Mouse (Mus musculus): ENCODE data around the gene Itih2. TPM values are rescaled to one million over a fixed set of nuclear protein-coding genes. Genes with fewer than 3 reads are reported as not detected.

The Itih2 gene
- polyA plus RNA-seq, 1 experiment from 2014 or later = 4.9 TPM

GRCm38 (mm10) chr2:10127471-10127870 is 3.7 kb downstream of the Itih2 start:
- no peaks in the 10 kb centered on the region for H3K4me1 ChIP-seq (ENCODE audit: control insufficient read depth, insufficient read depth, low read depth, low read length)
- no peak overlapping the region for H3K9ac ChIP-seq (ENCODE audit: low read depth, low read length)
- H3K4me2 ChIP-seq (ENCODE audit: low read length) = no peak overlapping the region
- no peak overlapping the region for H3K27ac ChIP-seq (ENCODE audit: low read depth, low read length)
- no peak overlapping the region for H3K4me3 ChIP-seq (ENCODE audit: low read length)
- H3K9me3 ChIP-seq (ENCODE audit: control insufficient read depth, low read length) = no peaks in the 10 kb centered on the region
- no peaks in the 10 kb centered on the region for H3K36me3 ChIP-seq (ENCODE audit: control insufficient read depth, insufficient read depth, low read length)
- 90% methylated on average over 5 of the region's 5 CpGs for WGBS
- H3K27me3 ChIP-seq (replicated peaks; ENCODE audit: control insufficient read depth, insufficient read depth, low read length) = no peaks in the 10 kb centered on the region
- no peak for ATAC-seq

GRCm38 (mm10) chr2:10126122-10126521 is 5.1 kb downstream of the Itih2 start:
- Histone ChIP-seq H3K36me3 (ENCODE audit: control insufficient read depth, insufficient read depth, low read length) (no peaks in the 10 kb centered on the region), H3K27ac (ENCODE audit: low read depth, low read length) (no peak overlapping the region)

GRCm38 (mm10) chr2:10121826-10122225 is 9.4 kb downstream of the Itih2 start:
- no peaks in the 10 kb centered on the region for H3K4me1 ChIP-seq (ENCODE audit: control insufficient read depth, insufficient read depth, low read depth, low read length)
- H3K27me3 ChIP-seq (replicated peaks; ENCODE audit: control insufficient read depth, insufficient read depth, low read length) = no peaks in the 10 kb centered on the region
- ATAC-seq = no peak
- no peak overlapping the region for H3K27ac ChIP-seq (ENCODE audit: low read depth, low read length)
- no peak overlapping the region for H3K4me2 ChIP-seq (ENCODE audit: low read length)
- H3K36me3 ChIP-seq (ENCODE audit: control insufficient read depth, insufficient read depth, low read length) = no peaks in the 10 kb centered on the region
- H3K4me3 ChIP-seq (ENCODE audit: low read length) = no peak overlapping the region
- WGBS = 66% methylated on average over 3 of the region's 3 CpGs
- H3K9me3 ChIP-seq (ENCODE audit: control insufficient read depth, low read length) = no peaks in the 10 kb centered on the region
- no peak overlapping the region for H3K9ac ChIP-seq (ENCODE audit: low read depth, low read length)

More at GRCm38 (mm10) chr2:10126122-10126521, 5.1 kb downstream of the Itih2 start:
- Histone ChIP-seq H3K4me1 (ENCODE audit: control insufficient read depth, insufficient read depth, low read depth, low read length) (no peaks in the 10 kb centered on the region), H3K4me2 (ENCODE audit: low read length) (no peak overlapping the region), H3K27me3 (replicated peaks; ENCODE audit: control insufficient read depth, insufficient read depth, low read length) (no peaks in the 10 kb centered on the region), H3K4me3 (ENCODE audit: low read length) (no peak overlapping the region), H3K9ac (ENCODE audit: low read depth, low read length) (no peak overlapping the region), H3K9me3 (ENCODE audit: control insufficient read depth, low read length) (no peaks in the 10 kb centered on the region)
- WGBS = 91% methylated on average over 4 of the region's 4 CpGs
- ATAC-seq = no peak

GRCm38 (mm10) chr2:10119276-10119675 is 11.9 kb downstream of the Itih2 start:
- no peak for ATAC-seq
- no peaks in the 10 kb centered on the region for H3K27me3 ChIP-seq (replicated peaks; ENCODE audit: control insufficient read depth, insufficient read depth, low read length)
- H3K36me3 ChIP-seq (ENCODE audit: control insufficient read depth, insufficient read depth, low read length) = no peaks in the 10 kb centered on the region
- no peak overlapping the region for H3K27ac ChIP-seq (ENCODE audit: low read depth, low read length)
- H3K4me1 ChIP-seq (ENCODE audit: control insufficient read depth, insufficient read depth, low read depth, low read length) = no peaks in the 10 kb centered on the region
- no peak overlapping the region for H3K9ac ChIP-seq (ENCODE audit: low read depth, low read length)
- H3K9me3 ChIP-seq (ENCODE audit: control insufficient read depth, low read length) = no peaks in the 10 kb centered on the region
- no peak overlapping the region for H3K4me3 ChIP-seq (ENCODE audit: low read length)
- 87% methylated on average over 8 of the region's 8 CpGs for WGBS
- H3K4me2 ChIP-seq (ENCODE audit: low read length) = no peak overlapping the region

- no peaks in the 10 kb centered on the region for H3K27me3 ChIP-seq (replicated peaks; ENCODE audit: control insufficient read depth, insufficient read depth, low read length)
- H3K36me3 ChIP-seq (ENCODE audit: control insufficient read depth, insufficient read depth, low read length) = no peaks in the 10 kb centered on the region
- 74% methylated on average over 1 of the region's 1 CpGs for WGBS
- no peak overlapping the region for H3K9ac ChIP-seq (ENCODE audit: low read depth, low read length)
- no peak for ATAC-seq
- H3K4me1 ChIP-seq (ENCODE audit: control insufficient read depth, insufficient read depth, low read depth, low read length) = no peaks in the 10 kb centered on the region
- H3K27ac ChIP-seq (ENCODE audit: low read depth, low read length) = no peak overlapping the region
- H3K9me3 ChIP-seq (ENCODE audit: control insufficient read depth, low read length) = no peaks in the 10 kb centered on the region
- no peak overlapping the region for H3K4me2 ChIP-seq (ENCODE audit: low read length)
- no peak overlapping the region for H3K4me3 ChIP-seq (ENCODE audit: low read length)
These were observed 12.4 kb downstream of the Itih2 start for GRCm38 (mm10) chr2:10118751-10119150.

DNA sequence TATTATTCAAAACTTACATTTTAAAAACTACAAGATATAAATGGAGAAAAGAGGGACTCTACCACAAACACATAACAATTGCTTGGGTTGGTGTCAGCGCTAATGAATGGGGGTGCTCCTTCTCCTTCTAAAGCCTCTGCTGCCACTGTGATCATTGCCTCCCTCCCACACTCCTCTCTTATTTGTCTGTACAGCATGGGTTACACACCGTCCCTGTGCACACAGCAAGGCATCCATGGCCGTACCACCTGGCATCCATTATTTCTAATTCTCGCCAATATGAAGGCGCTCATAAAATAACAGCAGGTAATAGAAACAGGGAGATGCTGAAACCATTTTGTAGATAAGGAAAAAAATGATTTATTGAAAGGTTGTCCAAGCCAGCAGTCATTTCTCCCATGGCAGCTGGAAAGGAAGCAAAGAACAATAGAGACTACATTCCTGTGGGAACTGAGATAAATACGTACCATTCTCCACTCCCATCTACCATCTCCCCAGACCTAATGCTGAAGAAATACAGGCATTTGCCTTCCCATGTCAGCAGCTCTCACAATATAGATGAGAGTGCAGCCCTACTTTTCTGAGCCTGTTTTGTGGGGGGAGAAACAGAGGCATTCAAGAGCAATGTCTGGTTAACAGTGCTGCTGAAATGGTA is 22.5 kb downstream of the Itih2 start:
- 55% methylated on average over 6 of the region's 6 CpGs for WGBS
- H3K27me3 ChIP-seq (replicated peaks; ENCODE audit: control insufficient read depth, insufficient read depth, low read length) = no peaks in the 10 kb centered on the region
- H3K36me3 ChIP-seq (ENCODE audit: control insufficient read depth, insufficient read depth, low read length) = no peaks in the 10 kb centered on the region
- no peak overlapping the region for H3K4me3 ChIP-seq (ENCODE audit: low read length)
- ATAC-seq = peak; percentile 74; the same call in 1 of the 2 replicates
- no peaks in the 10 kb centered on the region for H3K4me1 ChIP-seq (ENCODE audit: control insufficient read depth, insufficient read depth, low read depth, low read length)
- no peaks in the 10 kb centered on the region for H3K9me3 ChIP-seq (ENCODE audit: control insufficient read depth, low read length)
- H3K4me2 ChIP-seq (ENCODE audit: low read length) = no peak overlapping the region
- H3K27ac ChIP-seq (ENCODE audit: low read depth, low read length) = no peak overlapping the region
- no peak overlapping the region for H3K9ac ChIP-seq (ENCODE audit: low read depth, low read length)

GRCm38 (mm10) chr2:10101180-10101579 is 30.0 kb downstream of the Itih2 start:
- Histone ChIP-seq H3K4me1 (ENCODE audit: control insufficient read depth, insufficient read depth, low read depth, low read length) (no peaks in the 10 kb centered on the region), H3K9me3 (ENCODE audit: control insufficient read depth, low read length) (no peaks in the 10 kb centered on the region), H3K36me3 (ENCODE audit: control insufficient read depth, insufficient read depth, low read length) (no peaks in the 10 kb centered on the region), H3K9ac (ENCODE audit: low read depth, low read length) (no peak overlapping the region), H3K4me3 (ENCODE audit: low read length) (no peak overlapping the region), H3K4me2 (ENCODE audit: low read length) (no peak overlapping the region), H3K27ac (ENCODE audit: low read depth, low read length) (no peak overlapping the region), H3K27me3 (replicated peaks; ENCODE audit: control insufficient read depth, insufficient read depth, low read length) (no peaks in the 10 kb centered on the region)
- 45% methylated on average over 6 of the region's 6 CpGs for WGBS
- 0 out of 2 replicates have a peak, but pooled peaks have one; percentile 41 for ATAC-seq

- no peaks in the 10 kb centered on the region for H3K36me3 ChIP-seq (ENCODE audit: control insufficient read depth, insufficient read depth, low read length)
- H3K9ac ChIP-seq (ENCODE audit: low read depth, low read length) = no peak overlapping the region
- ATAC-seq = no peak
- H3K27me3 ChIP-seq (replicated peaks; ENCODE audit: control insufficient read depth, insufficient read depth, low read length) = no peaks in the 10 kb centered on the region
- no peak overlapping the region for H3K4me2 ChIP-seq (ENCODE audit: low read length)
- H3K4me1 ChIP-seq (ENCODE audit: control insufficient read depth, insufficient read depth, low read depth, low read length) = no peaks in the 10 kb centered on the region
- no peak overlapping the region for H3K27ac ChIP-seq (ENCODE audit: low read depth, low read length)
- 68% methylated on average over 2 of the region's 2 CpGs for WGBS
- H3K9me3 ChIP-seq (ENCODE audit: control insufficient read depth, low read length) = no peaks in the 10 kb centered on the region
- H3K4me3 ChIP-seq (ENCODE audit: low read length) = no peak overlapping the region
These were observed 30.7 kb downstream of the Itih2 start for GRCm38 (mm10) chr2:10100471-10100870.

DNA sequence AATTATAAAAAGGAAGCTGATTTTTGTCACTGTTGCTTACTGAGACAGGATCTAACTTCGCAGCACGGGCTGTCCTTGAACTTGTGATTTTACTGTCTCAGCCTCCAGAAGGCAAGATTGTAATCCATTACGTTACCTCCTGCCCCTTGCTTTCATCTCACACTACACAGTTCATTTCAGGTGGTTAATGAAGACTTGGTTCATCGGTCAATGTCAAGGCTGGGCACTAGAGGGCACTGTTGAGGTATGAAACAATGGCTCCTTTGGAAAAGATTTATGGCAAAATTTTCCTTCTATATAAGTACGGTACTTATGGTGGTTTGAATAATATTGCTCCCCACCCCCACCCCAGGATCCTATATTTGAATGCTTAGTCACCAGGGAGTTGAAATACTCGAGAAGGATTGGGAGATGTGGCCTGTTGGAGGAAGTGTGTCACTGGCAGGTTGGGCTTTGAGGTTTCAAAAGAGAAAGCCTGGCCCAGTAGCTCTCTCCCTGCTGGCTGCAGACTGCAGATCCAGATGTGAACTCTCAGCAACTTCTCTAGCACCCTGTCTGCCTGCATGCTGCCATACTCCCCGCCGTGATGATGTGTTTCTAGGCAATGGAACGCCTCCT is 32.5 kb downstream of the Itih2 start:
- Histone ChIP-seq H3K4me2 (ENCODE audit: low read length) (no peak overlapping the region), H3K27ac (ENCODE audit: low read depth, low read length) (no peak overlapping the region), H3K4me1 (ENCODE audit: control insufficient read depth, insufficient read depth, low read depth, low read length) (no peaks in the 10 kb centered on the region), H3K27me3 (replicated peaks; ENCODE audit: control insufficient read depth, insufficient read depth, low read length) (no peaks in the 10 kb centered on the region), H3K9ac (ENCODE audit: low read depth, low read length) (no peak overlapping the region), H3K36me3 (ENCODE audit: control insufficient read depth, insufficient read depth, low read length) (no peaks in the 10 kb centered on the region), H3K9me3 (ENCODE audit: control insufficient read depth, low read length) (no peaks in the 10 kb centered on the region), H3K4me3 (ENCODE audit: low read length) (no peak overlapping the region)
- ATAC-seq = 0 out of 2 replicates have a peak, but pooled peaks have one; percentile 46
- WGBS = 37% methylated on average over 9 of the region's 9 CpGs

All from hindbrain, embryonic 16.5 days (tissue).